Mouse (Mus musculus) left cerebral cortex, postnatal 25 days (tissue): ENCODE results near the gene Zbtb20. TPM values are rescaled to one million over a fixed set of nuclear protein-coding genes. Genes with fewer than 3 reads are reported as not detected.

Source experiments
- DNase-seq, 2 experiments: peaks; one replicate each; pipeline ENCODE4 v3.0.0; 2022; ENCODE audit warnings: low spot score in 2 of 2, mixed read lengths in 1 of 2
- intact Hi-C: fragments of 180-260 bp; cut with DNase I; formaldehyde crosslinking; loops from one replicate; pipeline ENCODE4 v1.15.1; 2025
- total RNA-seq, 2 experiments: library from RNA; stranded (reverse); gene quantifications; 2 replicates each; pipeline ENCODE4 v1.2.3; 2021

Zbtb20 gene
- total RNA-seq, 2 experiments from 2014 or later: 43.0 to 58.8 TPM

DNA sequence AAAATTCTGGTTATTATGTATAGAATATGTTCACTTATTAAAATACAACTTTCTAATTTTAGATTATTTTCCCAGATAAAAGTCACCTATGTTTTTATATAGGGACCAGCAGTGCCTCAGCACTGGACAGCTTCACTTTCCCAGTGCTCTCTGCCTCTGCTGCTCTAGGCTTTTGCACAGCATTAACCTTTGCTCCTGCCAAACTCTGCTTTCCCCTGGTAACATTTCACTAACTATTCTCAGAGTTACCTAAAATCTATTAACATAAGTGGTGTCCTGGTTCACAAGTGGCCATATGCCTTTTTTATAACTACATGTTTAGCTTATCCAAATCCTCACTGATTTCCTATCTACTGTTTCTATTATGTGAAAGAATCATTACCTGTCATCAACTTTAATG, 169.9 kb downstream of the Zbtb20 start:
- intact Hi-C loops: no loop called here
- DNase-seq: no peak

DNA sequence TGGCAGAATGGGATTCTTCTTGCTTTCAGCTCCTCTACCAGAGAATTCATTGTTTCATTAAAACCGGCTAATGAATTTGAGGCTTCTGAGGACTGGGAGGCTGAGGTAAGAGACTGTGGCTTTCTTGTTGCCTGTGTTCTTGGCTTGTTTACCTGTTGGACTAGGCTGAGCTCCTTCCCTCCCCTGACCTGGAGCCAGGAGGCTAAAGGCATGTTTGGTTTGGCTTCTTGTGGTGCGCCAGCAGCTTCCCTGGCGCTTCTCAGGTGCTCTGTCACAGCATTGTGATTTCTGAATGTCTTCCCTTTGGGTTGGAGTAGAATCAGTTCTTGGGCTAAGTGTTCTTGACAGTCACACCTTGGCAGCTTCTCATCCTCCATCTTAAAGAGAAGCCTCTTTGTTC, 171.0 kb downstream of the Zbtb20 start:
- DNase-seq: no peak
- intact Hi-C loops: no loop called here

DNA sequence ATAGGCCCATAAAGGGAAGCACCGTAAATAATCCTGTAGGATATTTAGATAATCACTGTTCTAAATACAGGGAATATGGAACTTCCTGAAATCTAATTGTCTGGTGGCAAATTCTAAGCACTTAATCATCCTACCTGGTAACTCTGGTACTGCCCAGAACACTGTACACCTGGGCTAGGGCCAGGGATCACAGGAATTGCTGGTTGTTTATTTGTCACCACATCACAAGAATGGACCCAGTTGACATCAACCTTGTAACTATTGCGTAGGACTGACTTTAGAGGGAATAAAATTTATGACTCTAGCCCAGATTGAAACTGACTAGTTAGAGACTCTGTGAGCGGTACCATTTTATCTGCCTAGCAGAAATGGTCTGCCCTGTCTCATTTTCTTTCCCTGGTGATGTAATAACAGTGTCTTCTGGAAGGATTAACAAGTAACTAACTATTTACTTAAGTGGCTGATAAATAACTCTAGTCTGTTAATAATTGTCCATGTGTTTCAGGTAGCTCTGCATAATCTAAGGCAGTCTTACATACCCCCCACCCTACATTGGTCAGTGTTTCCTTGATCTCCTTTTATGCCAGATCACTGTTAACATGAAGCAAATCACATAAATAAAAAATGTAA, 194.1 kb downstream of the Zbtb20 start:
- intact Hi-C loops: no loop called here
- no peak for DNase-seq

DNA sequence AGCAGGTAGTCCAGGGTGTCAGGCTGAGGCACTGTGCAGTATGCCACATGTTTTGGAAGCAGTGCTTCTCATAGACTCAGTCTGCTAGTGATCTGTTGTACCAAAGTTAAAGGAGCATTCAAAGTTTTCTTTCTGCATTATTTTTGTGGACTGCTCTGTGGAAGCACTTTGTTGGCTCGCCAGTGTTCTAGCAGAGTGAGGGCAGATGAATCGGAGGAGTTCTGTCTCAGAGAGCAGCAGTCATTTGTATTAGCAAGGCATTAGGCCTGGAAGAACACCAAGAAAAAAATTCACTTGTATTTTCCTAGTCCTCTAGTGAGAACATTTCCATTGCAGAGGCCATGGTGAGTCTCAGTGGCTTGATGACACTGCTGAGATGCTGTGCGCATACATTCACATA, 196.2 kb downstream of the Zbtb20 start:
- no peak for DNase-seq
- intact Hi-C loops: no loop called here

DNA sequence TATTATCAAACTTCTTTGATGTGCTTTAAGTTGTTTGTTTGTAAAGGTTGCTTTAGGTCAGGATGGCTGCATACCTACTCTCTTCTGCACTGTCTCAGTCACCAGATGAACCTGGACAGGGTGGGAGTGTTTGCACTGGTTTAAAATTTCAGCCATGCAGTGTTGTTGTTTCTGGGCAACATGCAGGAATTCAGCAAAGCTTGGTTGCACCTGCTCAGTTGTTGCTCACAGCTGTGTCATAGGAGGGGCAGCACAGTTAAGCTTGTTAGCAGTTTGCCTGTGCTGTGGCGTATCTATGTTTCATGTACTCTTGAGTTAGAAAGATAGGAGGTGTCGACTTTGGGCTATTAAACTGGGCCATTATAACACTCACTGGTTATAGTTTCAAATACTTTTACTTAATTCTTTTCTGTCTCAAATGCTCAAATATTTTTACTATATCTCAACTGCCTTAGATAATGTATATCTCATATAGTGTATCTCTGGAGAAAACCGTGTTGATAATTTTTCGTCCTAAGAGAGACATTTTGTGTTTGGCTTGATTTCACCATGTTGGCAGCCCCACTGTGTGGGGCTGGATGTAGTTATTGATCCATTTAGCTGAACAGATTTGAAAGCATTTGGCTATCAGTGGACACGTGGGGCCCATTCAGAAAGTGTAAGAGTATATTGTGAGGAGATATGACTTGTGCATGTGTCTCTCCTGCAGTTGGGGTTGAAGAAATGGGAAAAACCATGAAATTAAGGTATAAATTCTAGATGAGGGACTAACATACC, 197.3 kb downstream of the Zbtb20 start:
- intact Hi-C loops: no loop called here

DNA sequence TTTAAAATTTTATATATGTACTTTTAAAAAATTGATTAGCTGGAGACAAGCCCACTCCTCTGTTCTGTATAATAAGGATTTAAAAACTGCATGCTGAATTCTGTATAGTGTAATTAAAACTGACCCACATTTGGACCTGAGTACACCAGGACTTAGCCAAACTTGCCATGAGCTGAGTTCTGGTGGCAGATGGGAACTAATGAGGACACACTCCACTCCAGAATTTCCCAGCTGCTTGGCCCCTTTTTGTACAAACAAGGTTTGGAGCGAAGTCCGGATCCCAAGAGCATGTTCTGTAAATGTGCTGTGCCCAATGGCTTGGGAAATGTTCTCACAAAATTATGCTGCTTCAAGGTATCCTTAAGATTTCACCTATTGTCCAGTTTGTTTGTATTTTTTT, 204.7 kb downstream of the Zbtb20 start:
- DNase-seq: peak in 1 of 2 experiments; percentile 11
- intact Hi-C loops: no loop called here

More for the DNA sequence above, 197.3 kb downstream of the Zbtb20 start:
- no peak for DNase-seq

DNA sequence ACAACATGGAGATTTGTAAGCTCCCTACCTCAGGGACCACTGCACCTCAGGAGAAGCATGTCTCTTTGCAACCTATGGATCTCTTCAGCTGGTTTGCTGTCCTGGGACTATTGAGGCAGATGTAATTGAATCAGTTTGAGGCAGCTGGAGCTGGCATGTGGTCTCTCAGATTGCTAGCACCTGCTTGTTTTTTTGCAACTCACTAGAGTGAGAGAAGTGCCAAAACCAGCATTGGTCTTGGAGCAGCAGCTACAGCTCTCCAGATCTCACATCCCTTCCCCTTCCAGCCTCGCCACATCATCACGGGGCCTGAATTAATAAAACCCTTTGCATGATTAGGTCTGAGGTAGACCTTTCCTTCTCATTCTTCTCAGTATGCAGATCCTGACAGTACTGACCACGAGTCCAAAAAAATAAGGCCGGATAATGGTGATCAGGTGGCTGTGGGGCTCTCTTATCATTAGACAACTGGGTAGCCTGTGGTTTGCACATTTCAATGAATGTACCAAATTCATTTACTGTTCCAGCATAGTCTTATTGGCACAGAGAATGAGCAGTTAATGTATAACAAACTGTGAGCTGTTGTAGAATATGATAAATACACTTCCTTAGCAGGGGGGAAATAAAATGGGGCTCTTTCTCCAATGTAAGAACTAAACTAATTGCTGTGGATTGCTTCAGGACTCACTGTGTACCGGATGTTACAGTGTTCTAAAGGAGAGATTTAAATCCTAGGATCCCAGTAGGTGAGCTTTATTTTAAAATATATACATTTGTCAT, 205.4 kb downstream of the Zbtb20 start:
- DNase-seq: no peak
- intact Hi-C loops: no loop called here

DNA sequence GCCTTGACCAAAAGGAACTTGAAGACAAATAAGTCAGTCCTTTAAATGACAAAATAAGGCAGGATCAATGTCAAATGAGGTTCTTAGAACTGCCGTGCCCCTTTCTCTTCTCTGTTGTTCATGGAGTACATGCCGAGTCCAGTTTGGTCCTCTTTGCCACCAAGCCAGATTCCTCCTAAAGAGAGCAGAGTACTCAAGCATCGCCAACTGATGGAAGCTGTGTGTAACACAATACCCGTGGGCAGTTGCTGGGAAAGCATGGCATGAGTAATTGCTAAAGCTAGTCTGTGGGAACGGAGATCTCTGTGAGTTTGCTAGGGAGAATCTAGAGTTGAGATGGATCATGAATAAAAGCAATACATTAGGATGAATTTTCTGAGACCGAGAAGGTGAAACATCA, 206.3 kb downstream of the Zbtb20 start:
- no peak for DNase-seq

DNA sequence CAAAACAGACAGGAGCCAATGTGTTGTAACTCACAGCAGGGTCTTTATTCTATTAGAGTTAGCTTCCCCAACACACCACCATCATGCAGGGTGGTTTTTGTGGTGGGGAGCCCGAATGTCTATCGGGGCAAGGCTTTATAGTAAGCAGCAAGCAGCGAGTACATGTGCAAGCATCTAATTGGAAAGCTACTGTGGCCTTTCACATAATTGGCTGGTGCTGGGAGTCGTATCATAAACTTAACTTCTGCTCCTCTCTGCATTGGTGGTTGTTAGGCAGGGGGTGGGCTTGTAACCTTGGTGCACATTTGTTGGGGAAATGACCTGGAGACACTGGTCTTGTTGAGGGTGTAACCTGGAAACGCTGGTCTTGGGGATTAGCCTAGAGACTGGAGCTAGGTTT, 207.1 kb downstream of the Zbtb20 start:
- intact Hi-C loops: no loop called here
- no peak for DNase-seq

More for the DNA sequence above, 206.3 kb downstream of the Zbtb20 start:
- intact Hi-C loops: no loop called here

DNA sequence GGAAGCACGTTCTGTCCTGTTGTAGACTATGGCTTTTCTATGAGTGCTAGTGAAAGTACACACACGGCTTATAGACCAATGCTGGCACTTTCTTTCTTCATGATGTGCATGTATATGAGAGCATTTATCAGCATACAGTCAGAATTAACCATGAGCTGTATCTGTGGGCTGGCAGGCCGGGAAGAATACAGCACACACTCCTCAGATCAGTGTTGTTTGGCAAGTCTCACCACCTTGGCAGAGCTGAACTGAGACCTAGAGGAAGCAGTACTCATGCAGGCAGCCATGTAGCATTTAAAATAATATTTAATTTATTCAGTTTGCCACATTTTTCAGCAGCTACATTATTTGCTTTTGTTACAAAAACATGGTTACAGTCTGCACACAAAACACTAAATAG, 214.5 kb downstream of the Zbtb20 start:
- intact Hi-C loops: no loop called here
- DNase-seq: no peak

DNA sequence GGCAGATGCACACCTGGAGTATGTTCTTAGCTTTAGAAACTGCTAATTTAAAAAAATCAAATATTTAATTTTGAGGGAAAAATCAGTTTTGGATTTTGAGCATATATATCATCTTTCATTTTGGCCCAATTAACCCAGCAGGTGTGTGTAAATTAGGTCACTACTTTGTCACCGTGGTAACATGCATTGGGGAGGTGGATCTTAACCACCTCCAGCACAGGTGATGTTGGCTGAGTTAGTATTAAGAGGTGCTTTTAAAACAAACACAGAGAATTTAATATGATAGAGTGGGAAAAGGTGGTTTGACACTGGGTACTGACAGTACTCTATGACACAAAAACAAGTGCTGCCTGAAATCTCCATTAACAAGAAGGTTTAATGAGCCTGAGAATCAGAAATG, 218.5 kb downstream of the Zbtb20 start:
- DNase-seq: no peak
- intact Hi-C loops: no loop called here

DNA sequence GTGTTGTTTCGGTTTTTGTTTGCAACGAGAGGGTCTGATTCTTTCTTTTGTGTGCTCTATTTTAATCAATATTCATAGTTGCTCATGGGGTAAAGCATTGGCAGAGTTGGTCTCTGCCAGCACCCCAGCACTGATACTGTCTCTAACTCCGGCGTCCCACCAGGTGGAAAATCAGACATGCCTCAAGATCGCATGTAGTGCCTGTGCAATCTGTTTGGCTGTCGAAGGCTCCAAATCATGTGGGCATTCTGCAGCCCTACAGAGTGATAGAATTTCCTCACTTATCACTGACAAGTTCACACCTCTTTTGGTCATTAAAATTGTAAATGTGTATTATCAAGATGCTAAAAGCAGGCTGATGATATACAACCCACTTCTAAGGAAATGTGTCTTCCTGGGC, 219.1 kb downstream of the Zbtb20 start:
- DNase-seq: no peak
- intact Hi-C loops: no loop called here

DNA sequence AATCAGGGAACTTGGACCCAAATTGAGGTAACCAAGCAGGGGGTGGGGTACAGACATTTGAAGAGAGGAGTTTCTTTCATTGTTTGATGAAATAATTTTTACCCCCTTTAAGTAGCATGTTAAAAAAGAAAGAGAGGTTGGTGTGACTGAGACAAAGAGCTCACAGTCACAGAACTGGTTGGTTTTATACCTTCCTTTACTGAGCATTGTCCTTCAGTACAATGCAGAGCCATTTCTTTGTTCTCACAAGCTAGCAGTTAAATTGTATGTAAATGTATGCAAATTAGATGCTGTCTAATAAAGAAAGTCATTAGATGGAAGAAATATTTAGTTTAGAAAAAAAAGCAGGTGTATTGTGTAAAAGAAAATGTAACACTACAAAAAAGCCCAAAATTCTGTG, 220.4 kb downstream of the Zbtb20 start:
- intact Hi-C loops: no loop called here
- DNase-seq: no peak

DNA sequence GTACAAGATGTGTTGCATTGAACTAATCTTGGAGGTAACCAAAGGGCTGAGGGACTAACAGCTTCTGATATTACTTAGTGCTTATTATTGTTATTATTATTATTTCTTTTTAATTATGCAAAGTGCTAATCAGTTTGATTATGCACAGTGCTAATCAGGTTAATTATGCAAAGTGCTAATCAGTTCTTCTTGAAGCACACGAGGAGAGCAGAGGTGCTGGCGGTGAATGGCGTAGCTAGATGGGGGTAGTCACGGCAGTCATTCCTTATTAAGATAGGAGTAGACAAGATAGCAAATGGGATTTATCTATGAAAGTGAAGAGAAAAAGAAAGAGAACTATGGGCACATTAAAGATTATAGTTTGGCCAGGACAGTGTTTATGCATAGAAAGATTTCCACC, 222.5 kb downstream of the Zbtb20 start:
- intact Hi-C loops: no loop called here
- no peak for DNase-seq

DNA sequence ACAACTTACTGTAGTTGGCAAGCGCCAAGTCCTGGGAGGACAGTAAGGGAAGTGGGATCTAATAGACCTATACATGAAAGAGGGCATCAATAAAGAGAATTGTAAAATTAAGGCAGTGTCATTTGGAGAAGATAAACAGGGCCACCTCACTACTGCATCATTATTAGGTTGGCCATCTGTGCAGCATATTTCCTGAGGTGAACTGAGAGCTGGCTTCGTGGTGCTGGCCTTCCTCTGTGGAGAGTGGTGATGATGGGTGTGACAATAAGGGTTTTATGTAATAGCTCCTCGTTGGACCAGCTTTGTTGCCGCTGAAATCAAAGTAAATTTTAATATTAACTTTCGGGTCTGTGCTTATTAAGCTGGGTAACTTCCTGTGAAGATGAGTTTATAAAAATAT, 223.0 kb downstream of the Zbtb20 start:
- DNase-seq: no peak
- intact Hi-C loops: no loop called here

DNA sequence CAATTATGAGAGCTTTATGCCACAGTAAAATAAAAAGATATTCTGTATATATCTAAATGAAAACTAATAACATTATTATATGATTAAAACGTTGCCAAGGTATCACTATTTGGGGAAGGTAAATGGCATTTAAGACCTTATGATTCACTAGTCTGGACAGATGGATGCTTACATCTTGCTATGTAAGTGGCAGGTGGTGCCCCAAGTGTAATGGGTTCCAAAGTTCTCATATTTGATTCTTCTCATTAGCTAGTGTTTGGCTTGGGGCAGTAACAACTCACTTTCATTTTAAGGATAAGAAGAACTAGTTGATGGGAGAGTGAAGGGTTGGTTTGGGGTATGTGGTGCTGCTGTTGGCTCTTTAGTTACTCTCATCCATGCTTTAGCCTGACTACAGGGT, 235.6 kb downstream of the Zbtb20 start:
- no peak for DNase-seq
- intact Hi-C loops: no loop called here

DNA sequence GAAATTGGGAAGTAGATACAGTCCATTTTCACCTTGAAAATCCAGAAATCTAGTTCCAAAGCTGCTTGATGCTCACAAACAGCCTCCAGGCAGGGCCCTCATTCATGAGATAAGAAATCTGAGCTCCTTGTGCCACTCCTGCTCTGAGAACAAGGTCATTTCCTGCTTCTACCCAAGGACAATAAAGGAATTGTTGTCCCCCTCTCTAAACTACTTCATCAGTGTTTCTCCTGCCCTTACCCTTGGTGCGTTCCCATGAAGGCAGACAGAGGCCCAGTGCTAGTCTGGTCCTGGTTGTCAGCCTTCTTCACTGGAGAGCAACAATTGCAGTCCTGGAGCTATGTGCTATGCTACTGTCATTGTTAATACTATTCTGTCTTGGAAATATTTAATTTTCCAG, 238.3 kb downstream of the Zbtb20 start:
- intact Hi-C loops: no loop called here
- no peak for DNase-seq

DNA sequence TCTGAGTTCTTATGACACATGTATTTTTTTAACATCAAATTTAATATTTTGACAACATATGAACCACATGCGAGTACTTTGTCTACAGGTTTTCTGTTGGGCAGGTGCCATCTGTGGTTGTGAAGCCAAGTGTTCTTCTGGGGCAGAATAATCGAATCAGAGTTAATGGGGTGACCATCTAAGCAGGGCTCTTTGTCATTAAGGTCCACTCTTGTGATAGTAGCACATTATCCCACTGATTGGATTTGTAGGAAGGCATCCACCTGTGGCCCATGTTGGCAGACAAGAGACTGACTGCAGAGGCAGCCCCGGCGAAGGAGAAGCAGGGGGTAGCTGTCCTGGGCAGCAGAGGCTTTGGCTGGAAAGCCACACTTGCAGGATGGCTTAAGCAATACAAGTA, 254.3 kb downstream of the Zbtb20 start:
- no peak for DNase-seq
- intact Hi-C loops: no loop called here

DNA sequence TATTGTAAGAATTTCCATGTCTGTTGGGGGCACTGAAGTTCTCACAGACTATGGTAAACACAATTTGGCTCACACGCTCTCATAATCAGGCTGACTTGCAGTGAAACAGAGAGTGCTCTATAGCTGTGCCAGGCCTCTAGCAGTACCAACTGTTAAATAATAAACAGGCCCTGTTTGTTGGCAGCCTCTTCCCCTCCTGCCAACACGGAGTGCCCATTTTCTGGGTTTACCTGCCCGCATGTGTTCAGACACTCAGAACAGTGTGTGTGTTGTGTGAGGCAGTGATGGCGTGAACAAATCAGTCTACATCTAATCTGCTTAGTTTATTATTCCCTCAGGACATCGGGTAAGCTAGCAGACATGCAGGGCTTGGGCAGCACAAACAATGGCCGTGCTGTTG, 254.9 kb downstream of the Zbtb20 start:
- intact Hi-C loops: no loop called here
- peak; percentile 14 to 37 for DNase-seq

DNA sequence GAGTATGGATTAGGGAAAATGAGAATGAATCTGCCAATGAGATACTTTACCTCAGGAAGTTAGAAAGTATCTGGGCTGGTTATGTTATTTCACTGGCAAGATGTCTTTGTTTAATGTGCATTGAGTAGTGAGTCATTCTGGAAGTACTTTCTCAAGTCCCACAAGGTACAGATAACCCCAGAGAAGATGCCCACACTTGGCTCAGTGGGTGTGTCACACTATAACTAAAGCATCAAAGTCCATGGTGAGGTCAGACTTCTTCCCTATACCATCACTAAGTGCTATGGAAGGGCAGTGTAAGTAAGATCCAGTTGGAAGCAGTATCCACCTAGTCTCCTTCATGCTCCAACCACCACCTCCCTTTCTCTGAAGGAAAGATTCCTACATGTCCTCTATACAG, 255.4 kb downstream of the Zbtb20 start:
- DNase-seq: no peak
- intact Hi-C loops: no loop called here

DNA sequence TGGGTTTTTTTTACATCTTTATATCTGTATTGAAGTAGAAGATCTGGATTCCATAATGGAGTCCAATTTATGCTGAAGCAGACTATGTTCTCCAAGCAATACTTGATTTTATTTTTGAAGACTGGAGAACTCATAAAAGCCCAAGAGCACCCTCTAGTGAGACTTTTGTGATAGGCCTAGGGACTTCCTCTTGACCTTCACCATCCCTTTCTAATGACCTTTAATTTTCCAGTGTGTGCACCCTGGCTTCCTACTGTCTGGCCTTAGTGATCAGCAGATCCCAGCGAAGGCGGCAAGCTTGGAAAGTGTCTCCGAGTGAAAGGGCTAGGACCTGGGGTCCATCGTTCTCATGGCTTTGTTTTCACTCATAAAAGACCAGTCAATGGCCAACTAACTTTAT, 292.8 kb downstream of the Zbtb20 start:
- no peak for DNase-seq
- intact Hi-C loops: loop anchor here (5.0 kb wide), 1 partner anchor 331 kb away; no protein-coding TSS in a partner anchor
